Mouse (Mus musculus) cerebellum, adult 2 months (tissue): ENCODE data around the gene Gm45194.

ENCODE experiments used
- CTCF ChIP-seq: fragments of 200-500 bp; IDR thresholded peaks from 2 replicates; pipeline ENCODE4 v1.5.1; 2011; ENCODE audit warnings: low read depth, mild to moderate bottlenecking, control low read depth, low read length, moderate library complexity, borderline replicate concordance; ENCODE audit not compliant: insufficient read depth
- POLR2A ChIP-seq: fragments of 200-500 bp; IDR thresholded peaks from 2 replicates; pipeline ENCODE4 v1.6.1; 2011; ENCODE audit warnings: low read length, control low read depth, borderline replicate concordance; ENCODE audit not compliant: insufficient read depth

- no peak for TF ChIP-seq POLR2A
- no peak for TF ChIP-seq CTCF
These were observed 35.3 kb upstream of the Gm45194 start for GRCm38 (mm10) chrX:111855878-111856277.
